Mouse (Mus musculus) olfactory bulb, adult 2 months (tissue): ENCODE data around the gene 1300017J02Rik. TPM values are rescaled to one million over a fixed set of nuclear protein-coding genes. Genes with fewer than 3 reads are reported as not detected.

Experiments
- H3K27ac ChIP-seq: fragments of 200-500 bp; 2 replicates; pipeline ENCODE4 v1.5.1; 2012; ENCODE audit warnings: low read depth, low read length; ENCODE audit not compliant: insufficient read depth
- H3K4me1 ChIP-seq: fragments of 200-500 bp; 2 replicates; pipeline ENCODE4 v1.6.1; 2012; ENCODE audit warnings: low read length; ENCODE audit not compliant: control insufficient read depth, insufficient read depth
- H3K4me3 ChIP-seq: fragments of 200-500 bp; 2 replicates; pipeline ENCODE4 v1.5.1; 2012; ENCODE audit warnings: mild to moderate bottlenecking, low read depth, low read length, moderate library complexity; ENCODE audit not compliant: insufficient read depth
- CTCF ChIP-seq: fragments of 200-500 bp; IDR thresholded peaks from 2 replicates; pipeline ENCODE4 v1.5.1; 2012; ENCODE audit warnings: low read depth, mild to moderate bottlenecking, low read length, moderate library complexity; ENCODE audit not compliant: insufficient read depth
- POLR2A ChIP-seq: fragments of 200-500 bp; IDR thresholded peaks from 2 replicates; pipeline ENCODE4 v1.6.1; 2012; ENCODE audit warnings: mild to moderate bottlenecking, low read depth, low read length, moderate library complexity; ENCODE audit not compliant: insufficient read depth
- WGBS: fragments of 180-500 bp; shearing (Covaris S2); methylation state at CpG from one replicate; pipeline ENCODE4 v1.1.7; 2018; 5-methylcytosine and 5-hydroxymethylcytosine counted together
- polyA plus RNA-seq: library from polyadenylated mRNA; stranded (reverse); fragments of >200 nt; gene quantifications from 2 replicates; pipeline ENCODE4 v1.2.4, GENCODE M21; 2012; ENCODE audit warnings: low replicate concordance; ENCODE audit not compliant: missing spikeins, insufficient read depth, insufficient read length

1300017J02Rik gene
- polyA plus RNA-seq, 1 experiment = not detected

DNA sequence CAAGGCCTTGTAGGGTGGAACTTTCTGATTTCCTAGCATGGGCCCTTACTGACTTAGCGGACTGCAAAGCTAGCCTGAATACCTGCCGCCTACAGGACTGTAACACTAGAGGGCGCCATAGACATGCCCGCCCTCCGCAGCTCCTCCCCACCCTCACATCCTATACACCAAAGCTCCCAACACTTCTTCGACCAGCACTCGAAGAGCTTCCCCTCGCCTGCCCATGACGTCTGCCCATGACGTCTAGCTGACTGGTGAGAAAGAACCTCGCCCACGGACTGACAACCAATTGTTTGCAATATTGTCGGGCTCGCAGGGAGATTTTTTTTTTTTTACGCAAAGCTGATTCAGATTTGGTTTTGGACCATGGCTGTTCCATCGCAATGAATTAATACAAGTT lies 97.0 kb downstream of the 1300017J02Rik start:
- Histone ChIP-seq H3K27ac (no peak overlapping the region), H3K4me1 (peaks cover 2% of the 10 kb centered on the region; the same call in 1 of the 2 replicates), H3K4me3 (peak overlapping the region; percentile 35)
- TF ChIP-seq POLR2A (no peak), CTCF (peak; percentile 69; the same call in 1 of the 2 replicates)
- WGBS = 4% methylated on average over 16 of the region's 16 CpGs

DNA sequence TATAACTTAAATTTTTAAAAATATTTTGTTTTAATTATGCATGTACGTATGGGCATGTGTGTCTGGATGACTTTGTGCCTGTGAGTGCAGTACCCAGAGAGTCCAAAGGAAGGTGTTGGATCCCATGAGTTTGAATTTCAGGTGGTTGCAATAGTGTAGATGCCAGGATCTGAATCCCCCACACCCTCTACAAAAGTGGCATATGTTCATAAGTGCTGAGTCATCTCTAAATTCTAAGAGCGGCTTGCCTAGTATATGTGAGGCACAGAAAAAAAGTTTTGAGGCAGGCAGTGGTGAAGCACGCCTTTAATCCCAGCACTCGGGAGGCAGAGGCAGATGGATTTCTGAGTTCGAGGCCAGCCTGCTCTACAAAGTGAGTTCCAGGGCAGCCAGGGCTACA lies 99.1 kb downstream of the 1300017J02Rik start:
- TF ChIP-seq POLR2A = no peak
- TF ChIP-seq CTCF = no peak
- Histone ChIP-seq H3K27ac (no peak overlapping the region), H3K4me3 (no peak overlapping the region), H3K4me1 (peaks cover 2% of the 10 kb centered on the region; the same call in 1 of the 2 replicates)
- WGBS = 94% methylated on average over 5 of the region's 5 CpGs

- WGBS = under 1% methylated on average over 45 of the region's 45 CpGs
- Histone ChIP-seq H3K4me3 (peak within 1 kb of the TSS; percentile 92), H3K4me1 (peaks cover 3% of the 10 kb centered on the region; the same call in 1 of the 2 replicates), H3K27ac (no peak within 1 kb of the TSS)
- TF ChIP-seq CTCF = no peak
- peak; percentile 59 for TF ChIP-seq POLR2A
Observed at GRCm38 (mm10) chr9:103201561-103202260, 103.2 kb downstream of the 1300017J02Rik start, which contains the start of gene Srprb. Gene Srprb (minus strand): TSS chr9:103202137.

Other genes with a start within 250 kb of the 1300017J02Rik start
- gene Rab6b, start 193.3 kb downstream of the 1300017J02Rik start, polyA plus RNA-seq = 122 and 448 TPM in 2 replicates
- not detected in 2 replicates for gene Srprb, start 102.9 kb downstream of the 1300017J02Rik start, polyA plus RNA-seq
- gene Gm20425, start 74.8 kb downstream of the 1300017J02Rik start, polyA plus RNA-seq = not detected in 2 replicates
- gene Trf, start 74.6 kb downstream of the 1300017J02Rik start, polyA plus RNA-seq = not detected in 2 replicates
- not detected in 2 replicates for gene Topbp1, start 133 bp upstream of the 1300017J02Rik start, polyA plus RNA-seq
- 81.3 TPM in 1 of 2 replicates, not detected in the other for gene Cdv3, start 60.8 kb upstream of the 1300017J02Rik start, polyA plus RNA-seq
- gene Bfsp2, start 175.3 kb upstream of the 1300017J02Rik start, polyA plus RNA-seq = not detected in 2 replicates